Mouse (Mus musculus) CH12.LX (cell line): ENCODE data around the gene Nags. TPM values are rescaled to one million over a fixed set of nuclear protein-coding genes. Genes with fewer than 3 reads are reported as not detected.

Experiments
- DNase-seq: peaks from one replicate; pipeline ENCODE4 v3.0.0-alpha.2; 2013; ENCODE audit errors: extremely low read depth
- H3K27ac ChIP-seq: 2 replicates; pipeline ENCODE4 v1.5.1; 2012; ENCODE audit warnings: low read depth, mild to moderate bottlenecking, control low read depth, moderate library complexity; ENCODE audit not compliant: insufficient read depth
- H3K27me3 ChIP-seq: replicated peaks from 2 replicates; pipeline ENCODE3; 2012; ENCODE audit warnings: inconsistent platforms
- H3K36me3 ChIP-seq, 2 experiments: replicated peaks in 1 of 2; 2 replicates each; pipeline versions ENCODE3 to v1.6.1; 2012; ENCODE audit warnings: inconsistent platforms in 1 of 2, low read length in 1 of 2, mild to moderate bottlenecking in 1 of 2, mixed read lengths in 1 of 2, moderate library complexity in 1 of 2; ENCODE audit not compliant: control insufficient read depth in 1 of 2, insufficient read depth in 1 of 2
- H3K4me1 ChIP-seq, 2 experiments: 2 replicates each; pipeline ENCODE4 v1.6.1; 2012; ENCODE audit warnings: inconsistent platforms in 1 of 2, moderate library complexity in 1 of 2; ENCODE audit not compliant: insufficient read depth in 2 of 2, control insufficient read depth in 1 of 2
- H3K4me2 ChIP-seq: 2 replicates; pipeline ENCODE4 v1.6.1; 2012; ENCODE audit warnings: low read depth, mild to moderate bottlenecking, control low read depth; ENCODE audit not compliant: poor library complexity, insufficient read depth, severe bottlenecking
- H3K4me3 ChIP-seq, 3 experiments: fragments of 150-350 bp in 1 of 3; sonication (generic) in 1 of 3; replicated peaks in 1 of 3; 2 replicates each; pipeline versions ENCODE3 to v1.5.1; 2011 to 2012; ENCODE audit warnings: low read depth in 2 of 3, low read length in 2 of 3, mild to moderate bottlenecking in 2 of 3, moderate library complexity in 2 of 3, control low read depth in 1 of 3, improper control_type of control experiment in 1 of 3, inconsistent platforms in 1 of 3, mixed read lengths in 1 of 3; ENCODE audit not compliant: poor library complexity in 1 of 3
- H3K79me2 ChIP-seq: replicated peaks from 2 replicates; pipeline ENCODE4 v1.6.1; 2012; ENCODE audit warnings: mild to moderate bottlenecking, moderate library complexity; ENCODE audit not compliant: control insufficient read depth, poor library complexity, insufficient read depth, severe bottlenecking; ENCODE audit errors: extremely low read depth
- H3K9ac ChIP-seq: 2 replicates; pipeline ENCODE4 v1.6.1; 2012; ENCODE audit warnings: low read depth, mild to moderate bottlenecking, control low read depth, moderate library complexity; ENCODE audit not compliant: insufficient read depth
- H3K9me3 ChIP-seq: replicated peaks from 2 replicates; pipeline ENCODE3; 2012; ENCODE audit warnings: low read length, inconsistent platforms, mixed read lengths
- BHLHE40 ChIP-seq: IDR thresholded peaks from 2 replicates; pipeline ENCODE4 v1.6.1; 2011; ENCODE audit warnings: mild to moderate bottlenecking, low read depth, low read length, improper control_type of control experiment
- CHD2 ChIP-seq: IDR thresholded peaks from 2 replicates; pipeline ENCODE4 v1.6.1; 2011; ENCODE audit warnings: low read length, improper control_type of control experiment
- CTCF ChIP-seq, 2 experiments: IDR thresholded peaks in 1 of 2; conservative IDR thresholded peaks in 1 of 2; 2 replicates each; pipeline ENCODE4 v1.5.1; 2011 to 2012; ENCODE audit warnings: low read depth in 2 of 2, low read length in 2 of 2, improper control_type of control experiment in 1 of 2, inconsistent platforms in 1 of 2, mild to moderate bottlenecking in 1 of 2, moderate library complexity in 1 of 2
- E2F4 ChIP-seq: IDR thresholded peaks from 2 replicates; pipeline ENCODE4 v1.6.1; 2011; ENCODE audit warnings: low read depth, low read length, improper control_type of control experiment; ENCODE audit not compliant: insufficient replicate concordance
- ELF1 ChIP-seq: IDR thresholded peaks from 2 replicates; pipeline ENCODE4 v1.6.1; 2014; ENCODE audit warnings: low read depth, mild to moderate bottlenecking, inconsistent platforms, low read length, improper control_type of control experiment
- ETS1 ChIP-seq: conservative IDR thresholded peaks from 2 replicates; pipeline ENCODE4 v1.6.1; 2012; ENCODE audit warnings: low read depth, mild to moderate bottlenecking, inconsistent platforms, low read length, improper control_type of control experiment, moderate library complexity
- GABPA ChIP-seq: IDR thresholded peaks from 2 replicates; pipeline ENCODE4 v1.6.1; 2012; ENCODE audit warnings: low read depth, low read length, improper control_type of control experiment, inconsistent platforms; ENCODE audit not compliant: insufficient replicate concordance
- HCFC1 ChIP-seq: IDR thresholded peaks from 2 replicates; pipeline ENCODE4 v1.6.1; 2012; ENCODE audit warnings: low read depth, mild to moderate bottlenecking, inconsistent platforms, low read length, improper control_type of control experiment
- JUN ChIP-seq: IDR thresholded peaks from 2 replicates; pipeline ENCODE4 v1.6.1; 2011; ENCODE audit warnings: low read depth, mild to moderate bottlenecking, low read length, improper control_type of control experiment, moderate library complexity; ENCODE audit not compliant: insufficient read depth
- KAT2A ChIP-seq: IDR thresholded peaks from 2 replicates; pipeline ENCODE4 v1.6.1; 2012; ENCODE audit warnings: low read length, improper control_type of control experiment, inconsistent platforms; ENCODE audit not compliant: insufficient replicate concordance
- MAFK ChIP-seq: IDR thresholded peaks from 2 replicates; pipeline ENCODE4 v1.6.1; 2011; ENCODE audit warnings: low read length, improper control_type of control experiment; ENCODE audit not compliant: insufficient replicate concordance
- MAX ChIP-seq: IDR thresholded peaks from 2 replicates; pipeline ENCODE4 v1.6.1; 2011; ENCODE audit warnings: low read length, improper control_type of control experiment
- MEF2A ChIP-seq: IDR thresholded peaks from 2 replicates; pipeline ENCODE4 v1.6.1; 2014; ENCODE audit warnings: low read depth, mild to moderate bottlenecking, inconsistent platforms, low read length, improper control_type of control experiment, borderline replicate concordance
- MYC ChIP-seq: IDR thresholded peaks from 2 replicates; pipeline ENCODE4 v1.6.1; 2011; ENCODE audit warnings: low read depth, mild to moderate bottlenecking, improper control_type of control experiment, low read length
- NELFE ChIP-seq: IDR thresholded peaks from 2 replicates; pipeline ENCODE4 v1.6.1; 2011; ENCODE audit warnings: low read depth, low read length, improper control_type of control experiment
- NRF1 ChIP-seq: IDR thresholded peaks from 2 replicates; pipeline ENCODE4 v1.6.1; 2014; ENCODE audit warnings: low read depth, mild to moderate bottlenecking, inconsistent platforms, low read length, improper control_type of control experiment, moderate library complexity
- PAX5 ChIP-seq: IDR thresholded peaks from 2 replicates; pipeline ENCODE4 v1.6.1; 2012; ENCODE audit warnings: low read length, inconsistent platforms, mixed read lengths
- POLR2AphosphoS2 ChIP-seq: IDR thresholded peaks from 2 replicates; pipeline ENCODE4 v1.6.1; 2011; ENCODE audit warnings: low read depth, low read length, improper control_type of control experiment
- RAD21 ChIP-seq: IDR thresholded peaks from 2 replicates; pipeline ENCODE4 v1.6.1; 2011; ENCODE audit warnings: low read depth, mild to moderate bottlenecking, low read length, improper control_type of control experiment, moderate library complexity
- RCOR1 ChIP-seq: conservative IDR thresholded peaks from 2 replicates; pipeline ENCODE4 v1.6.1; 2012; ENCODE audit warnings: low read depth, mild to moderate bottlenecking, inconsistent platforms, low read length, improper control_type of control experiment
- SIN3A ChIP-seq: IDR thresholded peaks from 2 replicates; pipeline ENCODE4 v1.6.1; 2012; ENCODE audit warnings: low read length, improper control_type of control experiment, inconsistent platforms
- TCF12 ChIP-seq: IDR thresholded peaks from 2 replicates; pipeline ENCODE4 v1.6.1; 2014; ENCODE audit warnings: low read depth, mild to moderate bottlenecking, inconsistent platforms, low read length, improper control_type of control experiment
- USF1 ChIP-seq: IDR thresholded peaks from 2 replicates; pipeline ENCODE4 v1.6.1; 2014; ENCODE audit warnings: low read depth, mild to moderate bottlenecking, inconsistent platforms, low read length, improper control_type of control experiment
- ZC3H11A ChIP-seq: IDR thresholded peaks from 2 replicates; pipeline ENCODE4 v1.6.1; 2012; ENCODE audit warnings: low read depth, mild to moderate bottlenecking, inconsistent platforms, low read length, improper control_type of control experiment
- ZMIZ1 ChIP-seq: IDR thresholded peaks from 2 replicates; pipeline ENCODE4 v1.6.1; 2012; ENCODE audit warnings: low read depth, mild to moderate bottlenecking, inconsistent platforms, low read length, improper control_type of control experiment
- ZNF384 ChIP-seq: IDR thresholded peaks from 2 replicates; pipeline ENCODE4 v1.6.1; 2012; ENCODE audit warnings: low read depth, low read length, improper control_type of control experiment, inconsistent platforms
- dilution Hi-C: fragments of 300-500 bp; cut with MboI; formaldehyde crosslinking; loops from 2 replicates; pipeline ENCODE4 v1.14.3; 2020; ENCODE audit warnings: low sequenced_read_pairs; ENCODE audit not compliant: extremely low pct_unique_long_range_greater_than_20kb, extremely low pct_ligation_motif_present
- in situ Hi-C: fragments of 300-500 bp; cut with MboI; formaldehyde crosslinking; loops from 3 replicates; pipeline ENCODE4 v1.14.3; 2019; ENCODE audit warnings: low sequenced_read_pairs, low pct_ligation_motif_present, low pct_unique_long_range_greater_than_20kb, mixed read lengths
- polyA plus RNA-seq: library from polyadenylated mRNA; unstranded; fragments of >175 nt; gene quantifications from 2 replicates; pipeline ENCODE4 v1.2.1, GENCODE M21; 2012; ENCODE audit warnings: low read depth; ENCODE audit not compliant: insufficient read length
- total RNA-seq, 2 experiments: library from RNA; depleted of rRNA; stranded (reverse); fragments of 300-350 nt in 1 of 2; fragments of >200 nt in 1 of 2; gene quantifications; 2 replicates each; pipeline ENCODE4 v1.2.3; 2012 to 2014

Gene Nags
- total and polyA plus RNA-seq, 3 experiments: not detected

- Histone ChIP-seq H3K4me3 (no peak overlapping the region), H3K4me1 (peaks cover 11 to 19% of the 10 kb centered on the region in 2 experiments), H3K27ac (no peak overlapping the region), H3K79me2 (no peaks in the 10 kb centered on the region), H3K9me3 (no peaks in the 10 kb centered on the region), H3K9ac (no peak overlapping the region), H3K36me3 (no peaks in the 10 kb centered on the region), H3K4me2 (no peak overlapping the region), H3K27me3 (peaks cover 93% of the 10 kb centered on the region)
- dilution Hi-C loops (no loop called here), in situ Hi-C loops (no loop called here)
- DNase-seq: no peak
- TF ChIP-seq ZNF384 (no peak), KAT2A (no peak)
Measured at GRCm38 (mm10) chr11:102106911-102107310, 38.4 kb upstream of the Nags start.

GRCm38 (mm10) chr11:102107732-102108131 lies 37.6 kb upstream of the Nags start, which contains the start of gene Pyy:
TSS of gene Pyy (minus strand) at chr11:102107832.
- H3K4me2 ChIP-seq: no peak within 1 kb of the TSS
- no peak within 1 kb of the TSS for H3K9ac ChIP-seq
- no peak for DNase-seq
- no peaks in the 10 kb centered on the region for H3K9me3 ChIP-seq
- peaks cover 11 to 13% of the 10 kb centered on the region in 2 experiments; a peak in 3 of 4 replicates for H3K4me1 ChIP-seq
- no peaks in the 10 kb centered on the region for H3K36me3 ChIP-seq
- TF ChIP-seq GABPA: no peak
- TF ChIP-seq HCFC1: no peak
- TF ChIP-seq MAX: no peak
- no peak for TF ChIP-seq MAFK
- no peak for TF ChIP-seq JUN
- no peak for TF ChIP-seq USF1
- no peak for TF ChIP-seq E2F4
- no peak for TF ChIP-seq PAX5
- no peak within 1 kb of the TSS for H3K4me3 ChIP-seq
- peaks cover 90% of the 10 kb centered on the region for H3K27me3 ChIP-seq
- H3K79me2 ChIP-seq: no peaks in the 10 kb centered on the region
- in situ Hi-C loops (no loop called here), dilution Hi-C loops (no loop called here)
- H3K27ac ChIP-seq: no peak within 1 kb of the TSS

GRCm38 (mm10) chr11:102111576-102111975 lies 33.7 kb upstream of the Nags start:
- Histone ChIP-seq H3K4me3 (no peak overlapping the region), H3K4me2 (peak overlapping the region; percentile 80), H3K9ac (no peak overlapping the region), H3K27me3 (peaks cover 84% of the 10 kb centered on the region), H3K27ac (no peak overlapping the region), H3K79me2 (no peaks in the 10 kb centered on the region), H3K9me3 (no peaks in the 10 kb centered on the region), H3K4me1 (peaks cover 11% of the 10 kb centered on the region in 2 experiments; a peak in 3 of 4 replicates), H3K36me3 (no peaks in the 10 kb centered on the region)
- in situ Hi-C loops (no loop called here), dilution Hi-C loops (no loop called here)
- no peak for DNase-seq
- TF ChIP-seq RCOR1 (peak; percentile 89), MYC (no peak), MEF2A (peak; percentile 79; the same call in 1 of the 2 replicates), JUN (peak; percentile 52), POLR2AphosphoS2 (no peak), PAX5 (no peak), NELFE (no peak), ELF1 (no peak), CHD2 (no peak), RAD21 (no peak), ZC3H11A (no peak), SIN3A (peak; percentile 54; the same call in 1 of the 2 replicates), NRF1 (no peak), ETS1 (peak; percentile 44; the same call in 1 of the 2 replicates), ZMIZ1 (no peak), BHLHE40 (peak; percentile 88), CTCF (conservative IDR thresholded peaks at IDR 0.05 in 1 of 2, IDR thresholded peaks at IDR 0.05 in 1 of 2; ENCODE audit: low read depth in 2 of 2, low read length in 2 of 2) (no peak), TCF12 (peak; percentile 50; the same call in 1 of the 2 replicates), MAX (no peak), E2F4 (no peak), USF1 (no peak)
